Mouse (Mus musculus) heart, embryonic 11.5 days (tissue): ENCODE results near the gene Myo6. TPM values are rescaled to one million over a fixed set of nuclear protein-coding genes. Genes with fewer than 3 reads are reported as not detected.

Source experiments
- ATAC-seq: fragments of 200-750 bp; cut with Nextera tagmentation; replicated peaks from 2 replicates; pipeline ENCODE4 v1.8.0; 2017; ENCODE audit warnings: moderate library complexity; ENCODE audit not compliant: insufficient number of reproducible peaks, low FRiP score, low TSS enrichment
- H3K27ac ChIP-seq: fragments of 300-500 bp; sonication (generic); 2 replicates; pipeline ENCODE4 v1.5.1; 2014; ENCODE audit warnings: mild to moderate bottlenecking, low read depth, low read length
- H3K27me3 ChIP-seq: fragments of 300-500 bp; sonication (generic); 2 replicates; pipeline ENCODE4 v1.6.1; 2014; ENCODE audit warnings: mild to moderate bottlenecking, low read length, mixed read lengths; ENCODE audit not compliant: control insufficient read depth, insufficient read depth
- H3K36me3 ChIP-seq: fragments of 300-500 bp; sonication (generic); 2 replicates; pipeline ENCODE4 v1.6.1; 2014; ENCODE audit warnings: mild to moderate bottlenecking, low read length, moderate library complexity, mixed read lengths; ENCODE audit not compliant: control insufficient read depth, insufficient read depth
- H3K4me1 ChIP-seq: fragments of 300-500 bp; sonication (generic); 2 replicates; pipeline ENCODE4 v1.6.1; 2014; ENCODE audit warnings: low read length; ENCODE audit not compliant: control insufficient read depth, insufficient read depth
- H3K4me2 ChIP-seq: fragments of 300-500 bp; sonication (generic); 2 replicates; pipeline ENCODE4 v1.6.1; 2014; ENCODE audit warnings: mild to moderate bottlenecking, moderate library complexity
- H3K4me3 ChIP-seq: fragments of 300-500 bp; sonication (generic); 2 replicates; pipeline ENCODE4 v1.5.1; 2014; ENCODE audit warnings: low read depth, low read length
- H3K9ac ChIP-seq: fragments of 300-500 bp; sonication (generic); 2 replicates; pipeline ENCODE4 v1.6.1; 2014; ENCODE audit warnings: mild to moderate bottlenecking, low read depth, low read length, moderate library complexity
- H3K9me3 ChIP-seq: fragments of 300-500 bp; sonication (generic); replicated peaks from 2 replicates; pipeline ENCODE4 v1.6.1; 2016; ENCODE audit warnings: low read length; ENCODE audit not compliant: control insufficient read depth
- WGBS: fragments of 180-500 bp; shearing (Covaris S2); extraction: QIAGEN DNeasy Blood & Tissue Kit; methylation state at CpG from one replicate; pipeline ENCODE4 v1.1.7; 2014; ENCODE audit not compliant: insufficient replicate concordance; 5-methylcytosine and 5-hydroxymethylcytosine counted together
- polyA plus RNA-seq: library from polyadenylated mRNA; unstranded; fragments of >200 nt; fragmentation: Nextera tagmentation; extraction: Ambion mirVana; gene quantifications from 2 replicates; pipeline ENCODE4 v1.2.1, GENCODE M21; 2014

Gene Myo6
- polyA plus RNA-seq, 1 experiment from 2014 or later: 13.9 TPM

GRCm38 (mm10) chr9:80209459-80209858, 44.6 kb downstream of the Myo6 start:
- no peaks in the 10 kb centered on the region for H3K4me1 ChIP-seq
- H3K9me3 ChIP-seq: no peaks in the 10 kb centered on the region
- WGBS: 79% methylated on average over 10 of the region's 10 CpGs
- H3K36me3 ChIP-seq: no peaks in the 10 kb centered on the region
- H3K4me2 ChIP-seq: no peak overlapping the region
- ATAC-seq: no peak
- H3K27ac ChIP-seq: no peak overlapping the region
- no peak overlapping the region for H3K4me3 ChIP-seq
- no peaks in the 10 kb centered on the region for H3K27me3 ChIP-seq
- no peak overlapping the region for H3K9ac ChIP-seq

- no peaks in the 10 kb centered on the region for H3K36me3 ChIP-seq
- ATAC-seq: no peak
- WGBS: 82% methylated on average over 12 of the region's 12 CpGs
- H3K4me1 ChIP-seq: no peaks in the 10 kb centered on the region
- H3K4me2 ChIP-seq: no peak overlapping the region
- no peaks in the 10 kb centered on the region for H3K27me3 ChIP-seq
- no peak overlapping the region for H3K9ac ChIP-seq
- H3K9me3 ChIP-seq: no peaks in the 10 kb centered on the region
- no peak overlapping the region for H3K27ac ChIP-seq
- H3K4me3 ChIP-seq: no peak overlapping the region
Observed at GRCm38 (mm10) chr9:80210096-80210495, 45.3 kb downstream of the Myo6 start.

- no peak for ATAC-seq
- H3K27ac ChIP-seq: no peak overlapping the region
- no peak overlapping the region for H3K9ac ChIP-seq
- H3K4me1 ChIP-seq: peaks cover 9% of the 10 kb centered on the region; the same call in 1 of the 2 replicates
- H3K4me3 ChIP-seq: no peak overlapping the region
- H3K4me2 ChIP-seq: no peak overlapping the region
- H3K27me3 ChIP-seq: no peaks in the 10 kb centered on the region
- no peaks in the 10 kb centered on the region for H3K9me3 ChIP-seq
- WGBS: 83% methylated on average over 2 of the region's 2 CpGs
- H3K36me3 ChIP-seq: no peaks in the 10 kb centered on the region
Observed at GRCm38 (mm10) chr9:80213428-80213827, 48.6 kb downstream of the Myo6 start.

- no peak overlapping the region for H3K9ac ChIP-seq
- ATAC-seq: no peak
- no peak overlapping the region for H3K27ac ChIP-seq
- H3K4me2 ChIP-seq: no peak overlapping the region
- H3K4me1 ChIP-seq: peaks cover 9% of the 10 kb centered on the region; the same call in 1 of the 2 replicates
- H3K4me3 ChIP-seq: no peak overlapping the region
- H3K27me3 ChIP-seq: no peaks in the 10 kb centered on the region
- H3K36me3 ChIP-seq: no peaks in the 10 kb centered on the region
- no peaks in the 10 kb centered on the region for H3K9me3 ChIP-seq
- 75% methylated on average over 5 of the region's 5 CpGs for WGBS
Observed at GRCm38 (mm10) chr9:80215502-80215901, 50.7 kb downstream of the Myo6 start.

GRCm38 (mm10) chr9:80216786-80217501, 52.1 kb downstream of the Myo6 start:
- WGBS: 73% methylated on average over 16 of the region's 16 CpGs

GRCm38 (mm10) chr9:80218718-80219117, 53.9 kb downstream of the Myo6 start:
- peaks cover 9% of the 10 kb centered on the region; the same call in 1 of the 2 replicates for H3K4me1 ChIP-seq
- ATAC-seq: no peak
- H3K9me3 ChIP-seq: no peaks in the 10 kb centered on the region
- 83% methylated on average over 6 of the region's 6 CpGs for WGBS
- no peak overlapping the region for H3K4me2 ChIP-seq
- H3K9ac ChIP-seq: no peak overlapping the region
- H3K27me3 ChIP-seq: no peaks in the 10 kb centered on the region
- H3K4me3 ChIP-seq: no peak overlapping the region
- H3K27ac ChIP-seq: no peak overlapping the region
- H3K36me3 ChIP-seq: no peaks in the 10 kb centered on the region

More at GRCm38 (mm10) chr9:80216786-80217501, 52.1 kb downstream of the Myo6 start:
- H3K4me3 ChIP-seq: no peak overlapping the region
- H3K9ac ChIP-seq: no peak overlapping the region
- H3K9me3 ChIP-seq: no peaks in the 10 kb centered on the region
- H3K27me3 ChIP-seq: no peaks in the 10 kb centered on the region
- H3K4me1 ChIP-seq: peaks cover 9% of the 10 kb centered on the region; the same call in 1 of the 2 replicates
- ATAC-seq: no peak
- H3K4me2 ChIP-seq: no peak overlapping the region
- H3K36me3 ChIP-seq: no peaks in the 10 kb centered on the region
- no peak overlapping the region for H3K27ac ChIP-seq

GRCm38 (mm10) chr9:80223989-80224635, 59.3 kb downstream of the Myo6 start:
- Histone ChIP-seq H3K4me2 (no peak overlapping the region), H3K4me3 (no peak overlapping the region), H3K9ac (no peak overlapping the region), H3K4me1 (no peaks in the 10 kb centered on the region), H3K27me3 (no peaks in the 10 kb centered on the region), H3K27ac (no peak overlapping the region), H3K36me3 (no peaks in the 10 kb centered on the region), H3K9me3 (no peaks in the 10 kb centered on the region)
- 74% methylated on average over 11 of the region's 11 CpGs for WGBS
- no peak for ATAC-seq

GRCm38 (mm10) chr9:80226579-80227325, 61.9 kb downstream of the Myo6 start:
- no peaks in the 10 kb centered on the region for H3K27me3 ChIP-seq
- no peak overlapping the region for H3K27ac ChIP-seq
- no peak overlapping the region for H3K4me2 ChIP-seq
- H3K36me3 ChIP-seq: no peaks in the 10 kb centered on the region
- 89% methylated on average over 5 of the region's 5 CpGs for WGBS
- H3K9me3 ChIP-seq: no peaks in the 10 kb centered on the region
- no peak for ATAC-seq
- H3K9ac ChIP-seq: no peak overlapping the region
- H3K4me3 ChIP-seq: no peak overlapping the region
- H3K4me1 ChIP-seq: no peaks in the 10 kb centered on the region
